Mouse (Mus musculus) thymus, adult 2 months (tissue): ENCODE data around the gene Ankfy1.
"Not testable (repeated sequence)": the region's sequence is repeated elsewhere in the genome, so short reads cannot be mapped to it uniquely, and the experiment has no call there.

ENCODE experiments used
- CTCF ChIP-seq: fragments of 200-500 bp; IDR thresholded peaks from 2 replicates; pipeline ENCODE4 v1.5.1; 2012; ENCODE audit warnings: mild to moderate bottlenecking, control low read depth, low read length, moderate library complexity, borderline replicate concordance; ENCODE audit not compliant: control insufficient read depth, poor library complexity, insufficient read depth; ENCODE audit errors: extremely low read depth
- POLR2A ChIP-seq: fragments of 200-500 bp; IDR thresholded peaks from 2 replicates; pipeline ENCODE4 v1.6.1; 2012; ENCODE audit warnings: mild to moderate bottlenecking, low read length, control low read depth, moderate library complexity; ENCODE audit not compliant: control insufficient read depth, poor library complexity, insufficient read depth; ENCODE audit errors: extremely low read depth

DNA sequence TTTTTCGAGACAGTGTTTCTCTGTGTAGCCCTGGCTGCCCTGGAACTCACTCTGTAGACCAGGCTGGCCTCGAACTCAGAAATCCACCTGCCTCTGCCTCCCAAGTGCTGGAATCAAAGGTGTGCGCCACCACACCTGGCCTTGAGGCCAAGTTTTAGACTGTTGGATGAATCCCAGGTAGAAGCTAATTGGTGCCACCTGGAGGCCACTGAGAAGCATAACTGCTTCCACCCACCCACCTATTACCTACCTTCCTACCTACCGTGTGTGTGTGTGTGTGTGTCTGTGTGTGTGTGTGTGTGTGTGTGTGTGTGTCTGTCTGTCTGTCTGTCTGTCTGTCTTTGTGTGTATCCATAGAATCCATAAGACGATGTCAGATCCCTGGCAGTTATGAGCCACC is 47.7 kb downstream of the Ankfy1 start:
- not testable (repeated sequence) for TF ChIP-seq POLR2A
- TF ChIP-seq CTCF = 0 out of 2 replicates have a peak, but pooled peaks have one; percentile 14
